Mouse (Mus musculus): ENCODE measurements at regions not wholly inside any gene's neighbourhood (a gene's known extent, or its start where the extent isn't known, plus 50 kb on each side); places are given as distances from the start of the nearest gene placed in this dataset.
A peak's percentile ranks its signal among the peaks of the same experiment; 100 is the strongest.

DNA sequence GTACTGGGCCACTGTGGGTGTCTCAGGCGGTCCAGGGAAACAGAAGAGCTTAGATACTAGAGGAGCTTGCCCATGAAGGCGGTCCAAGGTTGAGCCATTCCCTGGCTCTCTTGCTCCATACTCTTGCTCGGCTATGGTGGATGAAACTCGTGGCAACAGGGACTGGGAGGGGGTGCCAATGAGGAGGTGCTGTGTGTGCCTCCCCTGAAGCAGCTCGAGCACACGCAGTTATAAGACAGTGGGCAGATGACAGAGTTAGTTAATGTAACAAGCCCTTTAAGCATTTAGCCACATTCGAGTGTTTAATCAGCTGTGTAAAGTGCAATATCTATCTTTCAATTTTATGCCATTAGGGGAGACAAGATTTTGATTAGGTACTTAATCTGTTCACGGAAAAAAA lies 237.5 kb downstream of the Dhx35 start:
- no peak for DNase-seq

GRCm38 (mm10) chr2:159039916-159040315 lies 245.3 kb downstream of the Dhx35 start:
- DNase-seq = no peak

GRCm38 (mm10) chr2:159053534-159053933 lies 258.9 kb downstream of the Dhx35 start:
- DNase-seq = peak; percentile 28 to 42

GRCm38 (mm10) chr2:159053936-159054335 lies 259.3 kb downstream of the Dhx35 start:
- DNase-seq = peak; percentile 58 to 85

DNA sequence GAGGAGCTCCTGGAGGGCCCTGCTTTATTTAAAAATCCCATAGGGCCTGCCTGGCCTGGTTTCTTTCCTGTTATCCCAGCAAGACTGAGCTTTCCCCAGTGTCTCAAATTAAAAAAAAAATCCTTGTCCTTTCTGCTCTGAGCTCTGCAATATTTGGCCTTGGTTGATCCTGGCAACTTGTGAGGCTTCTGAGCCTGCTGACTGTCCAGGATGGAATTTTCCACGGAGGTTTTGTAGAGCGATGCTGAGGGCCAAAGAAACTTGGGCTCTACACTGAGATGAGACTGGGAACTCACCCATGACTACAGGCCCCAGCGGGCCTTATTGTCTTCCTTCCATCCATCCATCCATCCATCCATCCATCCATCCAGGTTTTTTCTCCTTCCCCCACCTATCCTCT lies 259.8 kb downstream of the Dhx35 start:
- no peak for DNase-seq

DNA sequence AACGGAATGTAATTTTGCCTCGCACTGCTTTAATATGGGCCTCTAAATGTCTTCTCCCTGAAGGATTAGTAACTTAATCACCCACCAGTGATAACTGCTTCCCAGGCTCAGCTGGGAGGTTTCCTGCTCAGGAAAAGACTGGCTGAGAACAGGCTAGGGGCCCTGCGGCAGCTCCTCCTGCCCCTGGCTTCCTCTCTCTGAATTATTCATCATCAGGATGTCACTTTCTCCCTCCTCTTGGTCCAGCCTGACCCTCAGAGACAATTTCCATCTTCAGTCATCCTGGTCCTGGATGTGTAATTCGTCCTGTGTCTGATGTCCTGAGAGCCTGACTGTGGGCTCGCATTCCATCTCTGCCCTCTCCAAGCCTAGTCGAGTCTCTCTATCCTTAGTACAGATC lies 261.2 kb downstream of the Dhx35 start:
- no peak for DNase-seq

DNA sequence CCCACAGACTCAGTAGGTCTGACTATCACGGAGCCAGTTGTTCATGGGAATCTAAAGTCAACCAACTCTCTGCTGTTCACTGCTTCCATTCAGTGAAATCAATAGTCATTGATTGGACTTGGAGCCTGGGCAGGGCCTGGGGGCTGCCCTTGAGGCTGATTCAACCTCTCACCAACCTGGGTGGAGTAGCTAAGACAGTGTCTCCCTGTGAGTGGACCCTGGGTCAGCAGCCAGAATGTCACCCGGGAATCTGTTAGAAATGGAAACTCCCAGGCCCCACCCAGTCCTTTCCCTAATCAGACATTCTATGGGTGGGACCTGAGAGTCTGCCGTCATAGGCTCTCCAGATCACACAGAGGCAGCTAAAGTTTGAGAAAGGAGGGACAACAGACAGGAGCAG lies 262.4 kb downstream of the Dhx35 start:
- no peak for DNase-seq

GRCm38 (mm10) chr2:159057506-159057905 lies 262.9 kb downstream of the Dhx35 start:
- peak in 1 of 2 experiments; percentile 7 for DNase-seq

DNA sequence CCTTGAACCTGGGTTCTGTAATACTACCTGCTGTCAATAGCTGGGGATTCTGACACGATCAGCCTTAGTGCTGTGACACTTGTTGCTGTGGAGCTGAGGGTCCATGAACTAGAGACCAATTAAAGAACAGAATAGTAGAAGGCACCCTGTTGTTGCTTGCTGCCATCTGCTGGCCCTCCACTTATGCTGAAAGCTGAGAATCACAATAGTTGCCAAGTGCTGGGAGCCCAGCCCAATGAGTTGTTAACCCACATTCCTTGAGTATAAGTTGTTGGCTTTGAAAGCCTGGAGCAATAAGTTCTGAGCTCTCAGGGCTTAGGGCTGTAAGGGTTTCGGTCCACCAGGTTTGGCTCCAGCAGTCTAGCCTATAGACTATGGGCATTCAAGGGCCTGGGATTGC lies 267.7 kb downstream of the Dhx35 start:
- peak in 1 of 2 experiments; percentile 23 for DNase-seq

DNA sequence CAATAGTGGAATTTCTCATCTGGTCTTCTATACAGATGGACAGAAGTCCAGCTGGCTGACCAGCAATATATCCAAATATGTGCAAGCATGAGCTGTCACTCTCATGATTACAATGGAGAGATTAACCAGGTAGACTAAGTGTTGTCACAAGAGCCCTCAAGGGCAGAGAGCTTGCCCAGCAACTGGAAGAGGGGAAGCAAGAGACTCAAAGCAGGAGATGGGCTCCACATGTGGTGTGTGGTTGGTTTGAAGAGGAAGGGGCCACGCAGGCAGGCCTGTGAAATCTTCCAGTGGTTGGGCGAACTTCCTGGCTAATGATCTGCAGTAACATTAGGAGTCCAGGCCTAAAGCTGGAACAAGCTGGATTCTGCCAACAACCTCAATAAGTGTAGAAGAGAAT lies 268.1 kb downstream of the Dhx35 start:
- DNase-seq = no peak

DNA sequence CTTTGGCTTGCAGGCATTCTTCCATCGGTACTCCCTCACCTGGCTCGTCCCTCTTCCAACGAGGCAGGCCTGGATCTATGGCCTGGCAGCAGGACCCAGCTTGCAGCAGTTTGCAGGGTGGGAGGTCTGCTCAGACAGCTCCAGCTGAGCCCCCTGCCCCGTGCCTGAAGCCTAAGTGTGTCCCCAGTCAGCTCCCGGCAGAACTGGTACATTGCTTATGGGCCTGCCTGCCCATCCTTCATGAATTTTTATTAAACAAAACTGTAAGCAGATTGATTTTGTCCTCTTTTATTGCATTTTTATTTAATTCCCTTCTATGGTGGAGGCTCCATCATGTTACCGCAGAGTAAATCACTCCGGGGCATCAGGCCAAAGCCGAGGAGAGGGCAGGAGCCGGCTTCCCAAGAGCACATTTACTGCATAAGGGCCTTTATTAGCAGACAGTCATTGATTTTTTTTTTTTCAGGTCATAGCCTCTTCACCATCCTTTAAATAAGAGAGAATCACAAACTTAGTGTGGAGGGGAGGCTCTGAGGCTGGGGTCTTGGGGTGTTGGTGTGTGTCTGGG lies 269.9 kb downstream of the Dhx35 start:
- no peak for DNase-seq

- peak in 1 of 2 experiments; percentile 11 for DNase-seq
Measured at GRCm38 (mm10) chr2:159067506-159067905, 272.9 kb downstream of the Dhx35 start.

- DNase-seq = peak; percentile 53 to 65
Measured at GRCm38 (mm10) chr2:159068303-159069020, 273.9 kb downstream of the Dhx35 start.

GRCm38 (mm10) chr2:159069180-159069579 lies 274.6 kb downstream of the Dhx35 start:
- DNase-seq = peak; percentile 53 to 74

GRCm38 (mm10) chr2:159072997-159073690 lies 278.5 kb downstream of the Dhx35 start:
- DNase-seq = no peak

GRCm38 (mm10) chr2:159079836-159080235 lies 285.2 kb downstream of the Dhx35 start:
- no peak for DNase-seq

- no peak for DNase-seq
Measured at GRCm38 (mm10) chr2:159080784-159081544, 286.4 kb downstream of the Dhx35 start.

- no peak for DNase-seq
Measured at GRCm38 (mm10) chr2:159086836-159087235, 292.2 kb downstream of the Dhx35 start.

GRCm38 (mm10) chr2:159088196-159088595 lies 293.6 kb downstream of the Dhx35 start:
- DNase-seq = no peak

- DNase-seq = peak; percentile 20 to 50
Measured at GRCm38 (mm10) chr2:159096667-159097066, 302.1 kb downstream of the Dhx35 start.

- DNase-seq = no peak
Measured at GRCm38 (mm10) chr2:159134042-159134441, 339.4 kb downstream of the Dhx35 start.

DNA sequence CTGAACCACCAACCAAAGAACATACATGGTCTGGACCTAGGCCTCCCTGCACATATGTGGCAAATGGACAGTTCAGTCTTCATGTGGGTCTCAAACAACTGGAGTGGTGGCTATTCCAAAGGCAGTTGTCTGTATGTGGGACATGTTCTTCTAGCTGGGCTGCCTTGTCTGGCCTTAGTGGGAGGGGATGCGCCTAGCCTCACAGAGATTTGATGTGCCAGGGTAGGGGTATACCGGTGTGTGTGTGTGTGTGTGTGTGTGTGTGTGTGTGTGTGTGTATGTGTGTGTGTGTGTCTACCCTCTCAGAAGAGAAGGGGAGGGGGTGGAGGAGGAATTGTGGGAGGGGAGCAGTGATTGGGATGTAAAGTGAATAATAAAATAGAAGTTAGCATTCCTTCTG lies 344.0 kb downstream of the Dhx35 start:
- DNase-seq = no peak

DNA sequence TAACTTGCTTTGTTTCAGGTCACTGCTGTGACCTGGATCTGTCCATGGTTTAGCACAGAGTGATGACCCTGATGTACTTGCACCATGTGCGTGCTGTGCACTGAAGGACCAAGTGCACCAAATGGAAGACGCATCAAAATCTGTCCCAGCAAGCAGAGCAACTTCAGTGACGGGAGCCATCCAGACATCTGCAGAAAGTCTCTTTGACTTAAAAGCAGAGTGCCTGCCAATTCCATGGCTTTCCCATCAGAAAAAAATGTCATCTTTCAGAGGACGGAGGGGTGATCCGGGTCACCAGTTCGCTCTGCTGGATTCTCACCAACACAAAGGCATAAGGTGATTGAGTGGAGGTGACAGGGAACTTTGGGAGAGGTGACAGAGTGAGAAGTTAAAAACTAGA lies 351.4 kb downstream of the Dhx35 start:
- DNase-seq = no peak

All from kidney, postnatal 36 days (tissue).